Mouse (Mus musculus): ENCODE data around the gene Rasgrf1.

Rasgrf1 gene

GRCm38 (mm10) chr9:89909131-89910010 lies at the start of gene Rasgrf1:
TSS of gene Rasgrf1 (plus strand) at chr9:89909908.
- no peak for DNase-seq (ENCODE audit: low spot score)

- DNase-seq (ENCODE audit: low spot score): no peak
Measured at GRCm38 (mm10) chr9:89860145-89860544, 49.6 kb upstream of the Rasgrf1 start.

- DNase-seq (ENCODE audit: low spot score): no peak
Measured at GRCm38 (mm10) chr9:89860584-89860983, 49.1 kb upstream of the Rasgrf1 start.

- DNase-seq (ENCODE audit: low spot score): no peak
Measured at GRCm38 (mm10) chr9:89867141-89867540, 42.6 kb upstream of the Rasgrf1 start.

GRCm38 (mm10) chr9:89868093-89868729 lies 41.5 kb upstream of the Rasgrf1 start:
- DNase-seq (ENCODE audit: low spot score): no peak

GRCm38 (mm10) chr9:89869594-89869993 lies 40.1 kb upstream of the Rasgrf1 start:
- DNase-seq (ENCODE audit: low spot score): no peak

- DNase-seq (ENCODE audit: low spot score): no peak
Measured at GRCm38 (mm10) chr9:89870531-89871150, 39.1 kb upstream of the Rasgrf1 start.

GRCm38 (mm10) chr9:89872137-89872536 lies 37.6 kb upstream of the Rasgrf1 start:
- DNase-seq (ENCODE audit: low spot score): no peak

GRCm38 (mm10) chr9:89874434-89874833 lies 35.3 kb upstream of the Rasgrf1 start:
- DNase-seq (ENCODE audit: low spot score): no peak

GRCm38 (mm10) chr9:89875551-89875950 lies 34.2 kb upstream of the Rasgrf1 start:
- DNase-seq (ENCODE audit: low spot score): no peak

GRCm38 (mm10) chr9:89878471-89879020 lies 31.2 kb upstream of the Rasgrf1 start:
- DNase-seq (ENCODE audit: low spot score): no peak

- no peak for DNase-seq (ENCODE audit: low spot score)
Measured at GRCm38 (mm10) chr9:89879574-89879973, 30.1 kb upstream of the Rasgrf1 start.

- no peak for DNase-seq (ENCODE audit: low spot score)
Measured at GRCm38 (mm10) chr9:89881552-89881951, 28.2 kb upstream of the Rasgrf1 start.

- DNase-seq (ENCODE audit: low spot score): no peak
Measured at GRCm38 (mm10) chr9:89882583-89882982, 27.1 kb upstream of the Rasgrf1 start.

- no peak for DNase-seq (ENCODE audit: low spot score)
Measured at GRCm38 (mm10) chr9:89885701-89886218, 23.9 kb upstream of the Rasgrf1 start.

- no peak for DNase-seq (ENCODE audit: low spot score)
Measured at GRCm38 (mm10) chr9:89891534-89892293, 18.0 kb upstream of the Rasgrf1 start.

GRCm38 (mm10) chr9:89892540-89893188 lies 17.0 kb upstream of the Rasgrf1 start:
- no peak for DNase-seq (ENCODE audit: low spot score)

- DNase-seq (ENCODE audit: low spot score): no peak
Measured at GRCm38 (mm10) chr9:89900111-89900824, 9.4 kb upstream of the Rasgrf1 start.

- DNase-seq (ENCODE audit: low spot score): no peak
Measured at GRCm38 (mm10) chr9:89901184-89901583, 8.5 kb upstream of the Rasgrf1 start.

- DNase-seq (ENCODE audit: low spot score): no peak
Measured at GRCm38 (mm10) chr9:89902813-89903212, 6.9 kb upstream of the Rasgrf1 start.

Data from urinary bladder, postnatal 10 days (tissue).